Comparison of ENCODE assay signal across 10 mouse cellular contexts in genomic region chr16:94816391-94816790, GRCm38 (mm10).
DNase-seq lines count a peak whose midpoint lies in the region; ATAC-seq and TF ChIP-seq lines count a peak whose summit lies in the region.
"Had no signal": no experiment of that assay in that cellular context is flagged by ENCODE, and none has a peak within 500 bp of the region (broad histone marks: within the 10 kb centered on the region; RNA-seq: fewer than 3 reads in every experiment).

No protein-coding gene starts in this region.

- TF ChIP-seq CTCF in liver, embryonic 14.5 days (IDR thresholded peaks at IDR 0.05; ENCODE audit: low read depth), result peak; percentile 62
- TF ChIP-seq CTCF in hindbrain, postnatal 0 days (IDR thresholded peaks at IDR 0.05; ENCODE audit: low read depth), result peak; percentile 79
- TF ChIP-seq CTCF in lung, adult 2 months (IDR thresholded peaks at IDR 0.05; ENCODE audit: insufficient read depth, low read length), result peak; percentile 37; the same call in 1 of the 2 replicates

- no peaks in the 10 kb centered on the region for H3K27me3 ChIP-seq in liver, embryonic 14.5 days (ENCODE audit: control insufficient read depth, insufficient read depth, low read length)
- no peaks in the 10 kb centered on the region for H3K27me3 ChIP-seq in hindbrain, postnatal 0 days (ENCODE audit: insufficient read depth, low read length)
- H3K27me3 ChIP-seq: liver, embryonic 15.5 days had no signal

- TF ChIP-seq EP300 in liver, embryonic 14.5 days (IDR thresholded peaks at IDR 0.05; ENCODE audit: low read depth), result no peak

- intact Hi-C loops in gastrocnemius, postnatal 36 days (cut with DNase I), result loop anchor here (5.0 to 10.0 kb wide), 2 partner anchors 181 to 528 kb away; partner anchors contain the start of gene Kcnj6

- H3K9ac ChIP-seq in liver, embryonic 14.5 days (replicated peaks), result no peak overlapping the region
- H3K9ac ChIP-seq in hindbrain, postnatal 0 days (replicated peaks; ENCODE audit: low read length), result no peak overlapping the region
- H3K9ac ChIP-seq: liver, embryonic 15.5 days had no signal

- H3K27ac ChIP-seq in liver, embryonic 14.5 days, result no peak overlapping the region
- H3K27ac ChIP-seq in hindbrain, postnatal 0 days, result no peak overlapping the region
- H3K27ac ChIP-seq: liver, embryonic 15.5 days had no signal

- no peak for TF ChIP-seq POLR2A in lung, adult 2 months (IDR thresholded peaks at IDR 0.05; ENCODE audit: borderline replicate concordance, extremely low read depth, low read depth, low read length)

- WGBS in liver, embryonic 14.5 days (ENCODE audit: insufficient replicate concordance), result 16% methylated on average over 6 of the region's 6 CpGs
- 24% methylated on average over 6 of the region's 6 CpGs for WGBS in hindbrain, postnatal 0 days
- 14% methylated on average over 6 of the region's 6 CpGs for WGBS in lung, adult 2 months

- H3K4me3 ChIP-seq in liver, embryonic 14.5 days (ENCODE audit: insufficient read depth in 1 of 2, low read depth in 2 of 2, low read length in 2 of 2), result no peak overlapping the region
- no peak overlapping the region for H3K4me3 ChIP-seq in hindbrain, postnatal 0 days (ENCODE audit: low read length)
- H3K4me3 ChIP-seq in lung, adult 2 months (replicated peaks; ENCODE audit: extremely low read depth, low read depth, low read length), result no peak overlapping the region
- H3K4me3 ChIP-seq: erythroblast, embryonic 14.5 days; liver, embryonic 15.5 days had no signal

- peak in 1 of 3 experiments; percentile 10 for DNase-seq in liver, embryonic 14.5 days (ENCODE audit: low read depth in 3 of 3, low spot score in 3 of 3)
- DNase-seq in liver, result no peak
- DNase-seq in R1 (ENCODE audit: low read depth, low spot score), result peak; percentile 71
- peak; percentile 68 to 79 for DNase-seq in cerebellum, postnatal 14 days
- peak; percentile 84 for DNase-seq in hindbrain, postnatal 0 days (ENCODE audit: low spot score)
- DNase-seq in lung, adult 2 months, result no peak
- peak; percentile 55 for DNase-seq in thymus, postnatal 0 days (ENCODE audit: low spot score)
- no peak for DNase-seq in gastrocnemius, postnatal 36 days

- ATAC-seq in liver, embryonic 14.5 days (ENCODE audit: insufficient read depth), result no peak
- ATAC-seq in hindbrain, postnatal 0 days, result peak; percentile 38; the same call in 1 of the 2 replicates

- no peak overlapping the region for H3K4me2 ChIP-seq in liver, embryonic 14.5 days (ENCODE audit: low read depth)
- H3K4me2 ChIP-seq in hindbrain, postnatal 0 days (ENCODE audit: low read depth, low read length), result no peak overlapping the region
- H3K4me2 ChIP-seq: liver, embryonic 15.5 days had no signal

- H3K36me3 ChIP-seq in liver, embryonic 14.5 days (replicated peaks; ENCODE audit: control insufficient read depth, insufficient read depth, low read depth), result no peaks in the 10 kb centered on the region
- no peaks in the 10 kb centered on the region for H3K36me3 ChIP-seq in hindbrain, postnatal 0 days (ENCODE audit: insufficient read depth, low read length)
- H3K36me3 ChIP-seq: liver, embryonic 15.5 days had no signal

- peaks cover 4% of the 10 kb centered on the region for H3K9me3 ChIP-seq in liver, embryonic 14.5 days (ENCODE audit: control insufficient read depth, low read length)
- H3K9me3 ChIP-seq in hindbrain, postnatal 0 days (ENCODE audit: low read length), result peaks cover 6% of the 10 kb centered on the region

- H3K4me1 ChIP-seq in liver, embryonic 14.5 days (replicated peaks; ENCODE audit: control insufficient read depth in 2 of 2, insufficient read depth in 2 of 2, low read length in 1 of 2), result no peaks in the 10 kb centered on the region
- no peaks in the 10 kb centered on the region for H3K4me1 ChIP-seq in hindbrain, postnatal 0 days (ENCODE audit: insufficient read depth, low read length)
- no peaks in the 10 kb centered on the region for H3K4me1 ChIP-seq in lung, adult 2 months (ENCODE audit: control insufficient read depth, insufficient read depth, low read length)
- H3K4me1 ChIP-seq: liver, embryonic 15.5 days had no signal

Comparison
In these comparisons a context has a peak if more than half of its experiments do, and no peak if none do; other contexts are left out.
1. DNase-seq: peak in R1 (single experiment), cerebellum, postnatal 14 days (2 of 2), hindbrain, postnatal 0 days (single experiment) and thymus, postnatal 0 days (single experiment); none in liver (single experiment), lung, adult 2 months (single experiment) and gastrocnemius, postnatal 36 days (0 of 2).
2. Peak in every context shown above with its lines, with median percentiles within 50 percentile points of each other: CTCF ChIP-seq.